In genomic region chr2:92375788-92376187, GRCm38 (mm10) we compare ENCODE assay signal across 8 mouse cellular contexts. TPM values are rescaled to one million over a fixed set of nuclear protein-coding genes. Genes with fewer than 3 reads are reported as not detected.
DNase-seq lines count a peak whose midpoint lies in the region; ATAC-seq and TF ChIP-seq lines count a peak whose summit lies in the region.

No protein-coding gene starts in this region.

- TF ChIP-seq EP300 in heart, postnatal 0 days (IDR thresholded peaks at IDR 0.05; ENCODE audit: low read depth): no peak

- no peak for TF ChIP-seq CTCF in heart, postnatal 0 days (IDR thresholded peaks at IDR 0.05; ENCODE audit: low read depth)

- no peak for ATAC-seq in heart, postnatal 0 days (ENCODE audit: insufficient read depth, low read depth)
- ATAC-seq in midbrain, embryonic 12.5 days (ENCODE audit: low FRiP score, low read depth): no peak

- peaks cover 13% of the 10 kb centered on the region; the same call in 1 of the 2 replicates for H3K4me1 ChIP-seq in heart, postnatal 0 days (ENCODE audit: control insufficient read depth, insufficient read depth)
- peaks cover 62% of the 10 kb centered on the region for H3K4me1 ChIP-seq in hindbrain, embryonic 10.5 days (replicated peaks)
- H3K4me1 ChIP-seq in midbrain, embryonic 12.5 days: peaks cover 48% of the 10 kb centered on the region

- DNase-seq in heart, postnatal 0 days (ENCODE audit: low spot score): no peak
- DNase-seq in heart, postnatal 36 days: no peak
- DNase-seq in NIH3T3 (ENCODE audit: low read depth): peak; percentile 6
- no peak for DNase-seq in hindbrain, embryonic 10.5 days (ENCODE audit: low spot score)
- no peak for DNase-seq in layer of hippocampus, adult 11-12 months (ENCODE audit: low spot score)
- DNase-seq in retina, postnatal 1 day: no peak
- DNase-seq in urinary bladder, postnatal 4 days (ENCODE audit: low spot score in 2 of 2): no peak

- H3K36me3 ChIP-seq in heart, postnatal 0 days (replicated peaks; ENCODE audit: control insufficient read depth, insufficient read depth, low read length): peaks cover 38% of the 10 kb centered on the region
- H3K36me3 ChIP-seq in hindbrain, embryonic 10.5 days: peaks cover 38% of the 10 kb centered on the region
- peaks cover 34% of the 10 kb centered on the region for H3K36me3 ChIP-seq in midbrain, embryonic 12.5 days

- 9% methylated on average over 10 of the region's 10 CpGs for WGBS in heart, postnatal 0 days
- 15% methylated on average over 10 of the region's 10 CpGs for WGBS in hindbrain, embryonic 10.5 days
- WGBS in midbrain, embryonic 12.5 days: 12% methylated on average over 10 of the region's 10 CpGs

- H3K27me3 ChIP-seq in heart, postnatal 0 days (ENCODE audit: control insufficient read depth, insufficient read depth, low read length): peaks cover 17% of the 10 kb centered on the region
- H3K27me3 ChIP-seq in hindbrain, embryonic 10.5 days (ENCODE audit: insufficient read depth, poor library complexity, severe bottlenecking): peaks cover 20% of the 10 kb centered on the region
- peaks cover 6% of the 10 kb centered on the region for H3K27me3 ChIP-seq in midbrain, embryonic 12.5 days

- intact Hi-C loops in heart, postnatal 36 days (cut with DNase I): loop anchor here (2.0 kb wide), 1 partner anchor 63 kb away; no protein-coding TSS in a partner anchor

- peak overlapping the region; percentile 98 for H3K4me2 ChIP-seq in heart, postnatal 0 days (ENCODE audit: low read depth, low read length)
- H3K4me2 ChIP-seq in midbrain, embryonic 12.5 days (replicated peaks): peak overlapping the region; percentile 95

- no peaks in the 10 kb centered on the region for H3K9me3 ChIP-seq in heart, postnatal 0 days (replicated peaks; ENCODE audit: control insufficient read depth, low read length)
- H3K9me3 ChIP-seq in hindbrain, embryonic 10.5 days: no peaks in the 10 kb centered on the region
- no peaks in the 10 kb centered on the region for H3K9me3 ChIP-seq in midbrain, embryonic 12.5 days

- H3K27ac ChIP-seq in heart, postnatal 0 days (ENCODE audit: low read depth): peak overlapping the region; percentile 85
- peak overlapping the region; percentile 91 for H3K27ac ChIP-seq in hindbrain, embryonic 10.5 days
- peak overlapping the region; percentile 83 for H3K27ac ChIP-seq in midbrain, embryonic 12.5 days (replicated peaks)

- H3K9ac ChIP-seq in heart, postnatal 0 days (replicated peaks; ENCODE audit: low read depth, low read length): peak overlapping the region; percentile 87
- peak overlapping the region; percentile 74 for H3K9ac ChIP-seq in midbrain, embryonic 12.5 days (replicated peaks)

- peak overlapping the region; percentile 83 for H3K4me3 ChIP-seq in heart, postnatal 0 days (ENCODE audit: low read depth, low read length)
- H3K4me3 ChIP-seq in hindbrain, embryonic 10.5 days: peak overlapping the region; percentile 70
- peak overlapping the region; percentile 75 for H3K4me3 ChIP-seq in midbrain, embryonic 12.5 days

RNA-seq across cellular contexts. Expression of gene Large2, which starts 1.1 kb away (rescaled TPM):
- not detected in 2 replicates for total RNA-seq in heart, postnatal 0 days (2014; rRNA removed; ENCODE audit: low replicate concordance)
- 0.25 and 0.47 TPM in 2 replicates for polyA plus RNA-seq in heart, postnatal 0 days (2015; fragmentation: Nextera tagmentation; extraction: Ambion mirVana)
- not detected for total RNA-seq in heart, postnatal 36 days (2021)
- polyA plus RNA-seq in hindbrain, embryonic 10.5 days (2016; fragmentation: Nextera tagmentation; extraction: Ambion mirVana): 7.8 and 12.5 TPM in 2 replicates
- 4.7 and 7.4 TPM in 2 replicates for polyA plus RNA-seq in midbrain, embryonic 12.5 days (2016; fragmentation: Nextera tagmentation; extraction: Ambion mirVana)

RNA-seq across cellular contexts. Expression of gene Pex16, which starts 1.3 kb away (rescaled TPM):
- total RNA-seq in heart, postnatal 0 days (2014; rRNA removed; ENCODE audit: low replicate concordance): 14.1 and 28.5 TPM in 2 replicates
- polyA plus RNA-seq in heart, postnatal 0 days (2015; fragmentation: Nextera tagmentation; extraction: Ambion mirVana): 27.5 and 27.7 TPM in 2 replicates
- 10 to 100 TPM; 25.8 to 28.9 TPM for total RNA-seq in heart, postnatal 36 days (2021)
- 26.0 and 30.1 TPM in 2 replicates for polyA plus RNA-seq in hindbrain, embryonic 10.5 days (2016; fragmentation: Nextera tagmentation; extraction: Ambion mirVana)
- 26.1 and 27.2 TPM in 2 replicates for polyA plus RNA-seq in midbrain, embryonic 12.5 days (2016; fragmentation: Nextera tagmentation; extraction: Ambion mirVana)

RNA-seq across cellular contexts. Expression of gene 1700029I15Rik, which starts 6.5 kb away (rescaled TPM):
- total RNA-seq in heart, postnatal 0 days (2014; rRNA removed; ENCODE audit: low replicate concordance): 2.8 and 4.6 TPM in 2 replicates
- polyA plus RNA-seq in heart, postnatal 0 days (2015; fragmentation: Nextera tagmentation; extraction: Ambion mirVana): 0.56 and 0.87 TPM in 2 replicates
- 1 to 10 TPM; 1.7 TPM for total RNA-seq in heart, postnatal 36 days (2021)
- polyA plus RNA-seq in hindbrain, embryonic 10.5 days (2016; fragmentation: Nextera tagmentation; extraction: Ambion mirVana): 3.3 and 4.3 TPM in 2 replicates
- polyA plus RNA-seq in midbrain, embryonic 12.5 days (2016; fragmentation: Nextera tagmentation; extraction: Ambion mirVana): 7.4 TPM in 2 replicates

RNA-seq across cellular contexts. Expression of gene Mapk8ip1, which starts 25.3 kb away (rescaled TPM):
- 5.6 and 8.4 TPM in 2 replicates for total RNA-seq in heart, postnatal 0 days (2014; rRNA removed; ENCODE audit: low replicate concordance)
- polyA plus RNA-seq in heart, postnatal 0 days (2015; fragmentation: Nextera tagmentation; extraction: Ambion mirVana): 2.7 and 3.1 TPM in 2 replicates
- total RNA-seq in heart, postnatal 36 days (2021): 1 to 10 TPM; 4.6 to 4.8 TPM
- 55.0 and 75.5 TPM in 2 replicates for polyA plus RNA-seq in hindbrain, embryonic 10.5 days (2016; fragmentation: Nextera tagmentation; extraction: Ambion mirVana)
- polyA plus RNA-seq in midbrain, embryonic 12.5 days (2016; fragmentation: Nextera tagmentation; extraction: Ambion mirVana): 105 and 112 TPM in 2 replicates

RNA-seq across cellular contexts. Expression of gene Cry2, which starts 58.1 kb away (rescaled TPM):
- 9.5 and 15.3 TPM in 2 replicates for total RNA-seq in heart, postnatal 0 days (2014; rRNA removed; ENCODE audit: low replicate concordance)
- 14.0 and 17.3 TPM in 2 replicates for polyA plus RNA-seq in heart, postnatal 0 days (2015; fragmentation: Nextera tagmentation; extraction: Ambion mirVana)
- total RNA-seq in heart, postnatal 36 days (2021): 10 to 100 TPM; 21.8 to 33.4 TPM
- 26.0 and 31.7 TPM in 2 replicates for polyA plus RNA-seq in hindbrain, embryonic 10.5 days (2016; fragmentation: Nextera tagmentation; extraction: Ambion mirVana)
- polyA plus RNA-seq in midbrain, embryonic 12.5 days (2016; fragmentation: Nextera tagmentation; extraction: Ambion mirVana): 36.1 and 37.7 TPM in 2 replicates
